Mouse (Mus musculus): ENCODE measurements at regions not wholly inside any gene's neighbourhood (a gene's known extent, or its start where the extent isn't known, plus 50 kb on each side); places are given as distances from the start of the nearest gene placed in this dataset.
"Not testable (repeated sequence)": the region's sequence is repeated elsewhere in the genome, so short reads cannot be mapped to it uniquely, and the experiment has no call there.

DNA sequence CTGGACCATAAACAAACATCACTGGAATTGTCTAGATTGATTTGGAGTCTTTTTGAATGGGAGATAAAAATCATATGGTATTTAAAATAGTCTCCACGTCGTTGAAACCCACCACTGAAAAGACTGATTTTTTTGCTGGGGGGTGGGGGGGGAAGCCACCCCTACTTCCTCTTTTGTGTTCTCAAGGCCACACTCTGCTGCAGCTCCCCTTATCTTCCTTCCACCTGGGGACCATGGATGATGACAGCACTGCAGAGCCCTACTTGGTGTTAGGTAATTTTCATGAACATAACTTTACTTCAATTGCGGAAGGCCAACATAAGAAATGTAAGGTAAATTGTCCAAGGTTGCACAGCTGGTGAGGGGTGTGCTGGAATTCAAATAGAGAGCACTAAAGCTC lies 232.4 kb upstream of the Vrk2 start:
- DNase-seq = no peak

DNA sequence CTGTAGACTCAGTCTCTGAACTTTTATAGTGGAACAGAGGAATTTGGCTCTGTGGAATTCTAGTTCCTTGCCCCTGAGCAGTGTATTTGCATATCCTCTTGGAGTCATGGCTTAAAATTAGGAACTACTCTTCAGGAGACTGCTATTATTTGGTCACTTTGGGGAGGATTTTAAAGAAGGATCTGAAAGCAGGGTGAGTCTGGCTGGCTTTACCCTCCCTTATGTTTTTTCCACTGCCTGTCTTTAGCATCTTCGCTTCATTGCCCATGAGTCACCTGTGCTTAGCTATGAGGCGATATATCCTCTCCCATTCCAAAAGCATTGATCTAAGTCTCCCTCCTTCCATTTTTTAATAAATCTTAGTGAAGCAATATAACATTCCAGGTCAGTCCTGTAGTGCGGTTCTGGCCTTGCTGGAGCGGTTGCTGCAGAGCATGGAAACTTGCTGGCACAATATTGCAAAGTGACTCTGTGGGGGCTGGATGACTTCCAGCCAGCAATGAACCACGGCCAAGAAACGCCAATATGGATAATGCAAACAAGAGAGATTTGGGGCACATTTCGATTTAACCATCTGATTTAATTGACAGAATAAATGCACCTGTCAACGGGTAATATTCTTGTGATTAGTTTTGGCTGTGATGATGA lies 230.4 kb upstream of the Vrk2 start:
- no peak for DNase-seq

DNA sequence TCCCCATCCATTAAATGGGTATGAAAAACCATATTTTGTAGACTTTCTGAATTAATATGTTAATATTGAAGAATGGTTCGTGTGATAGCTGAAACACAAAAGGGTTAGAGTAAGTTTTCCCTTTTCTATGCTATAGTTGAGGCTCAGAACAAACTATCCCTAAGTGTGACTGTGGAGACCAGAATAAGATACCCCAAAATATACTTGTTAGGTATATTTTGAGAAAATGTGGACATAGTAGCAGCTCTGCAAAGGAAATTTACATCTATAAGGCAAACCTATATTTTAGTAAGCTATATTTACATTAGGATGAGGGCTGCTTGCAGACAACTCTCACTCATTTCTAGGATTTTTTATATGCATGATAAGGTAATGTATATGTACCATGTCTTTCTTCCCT lies 227.3 kb upstream of the Vrk2 start:
- no peak for DNase-seq

DNA sequence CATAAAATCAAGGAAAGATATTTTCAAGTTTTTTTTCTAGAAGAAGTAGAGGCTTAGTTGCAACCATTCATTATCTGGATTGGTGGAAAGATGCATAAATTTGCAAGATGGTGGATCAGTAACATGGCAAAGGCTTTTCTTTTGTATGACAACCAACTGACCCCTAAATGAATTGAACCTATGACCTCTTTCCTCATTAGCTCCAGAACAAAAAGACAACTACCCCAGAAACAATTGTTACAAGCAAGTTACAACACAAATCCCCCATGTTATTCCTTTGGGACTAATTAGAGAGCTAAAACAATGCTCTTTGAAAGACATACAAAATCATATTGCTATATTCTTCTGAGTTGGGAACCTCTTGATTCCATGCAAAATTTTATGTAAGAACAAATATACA lies 223.5 kb upstream of the Vrk2 start:
- no peak for DNase-seq

DNA sequence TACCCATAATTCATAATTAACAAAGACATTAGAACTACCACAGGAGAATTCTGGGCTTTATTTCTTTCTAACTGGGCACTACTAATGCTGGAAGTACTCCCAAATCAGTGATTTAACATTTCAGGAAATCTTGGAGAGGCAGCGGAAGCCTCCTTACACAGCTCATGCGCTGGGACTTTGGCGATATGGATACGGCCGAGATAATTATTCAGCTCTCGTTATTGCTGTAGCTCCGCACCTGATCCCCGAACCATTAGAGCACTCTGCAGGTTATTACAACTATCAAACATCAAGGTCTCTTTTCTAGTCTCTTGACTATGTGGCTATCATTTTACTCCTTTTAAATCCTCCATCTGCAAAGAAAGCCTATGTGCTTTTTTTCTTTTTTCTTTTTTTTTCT lies 221.3 kb upstream of the Vrk2 start:
- no peak for DNase-seq

DNA sequence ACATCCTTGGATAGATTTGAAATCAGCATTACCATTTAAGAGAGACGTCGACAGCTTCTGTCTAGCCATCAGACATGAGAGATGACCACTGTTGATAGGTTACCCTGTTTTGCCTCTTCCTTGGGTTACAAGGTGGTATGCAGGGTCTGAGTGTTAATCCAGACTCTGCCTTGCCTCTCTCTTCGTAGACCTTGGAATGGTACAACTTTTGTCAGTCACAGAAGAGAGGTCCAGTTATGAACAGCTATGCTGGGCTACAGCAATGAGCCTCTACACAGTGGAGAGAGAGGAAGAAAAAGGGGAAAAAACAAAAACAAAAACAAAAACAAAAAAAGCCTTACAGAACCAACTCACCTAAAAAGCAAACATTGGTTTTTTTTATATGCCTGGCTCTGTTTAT lies 220.8 kb upstream of the Vrk2 start:
- no peak for DNase-seq

DNA sequence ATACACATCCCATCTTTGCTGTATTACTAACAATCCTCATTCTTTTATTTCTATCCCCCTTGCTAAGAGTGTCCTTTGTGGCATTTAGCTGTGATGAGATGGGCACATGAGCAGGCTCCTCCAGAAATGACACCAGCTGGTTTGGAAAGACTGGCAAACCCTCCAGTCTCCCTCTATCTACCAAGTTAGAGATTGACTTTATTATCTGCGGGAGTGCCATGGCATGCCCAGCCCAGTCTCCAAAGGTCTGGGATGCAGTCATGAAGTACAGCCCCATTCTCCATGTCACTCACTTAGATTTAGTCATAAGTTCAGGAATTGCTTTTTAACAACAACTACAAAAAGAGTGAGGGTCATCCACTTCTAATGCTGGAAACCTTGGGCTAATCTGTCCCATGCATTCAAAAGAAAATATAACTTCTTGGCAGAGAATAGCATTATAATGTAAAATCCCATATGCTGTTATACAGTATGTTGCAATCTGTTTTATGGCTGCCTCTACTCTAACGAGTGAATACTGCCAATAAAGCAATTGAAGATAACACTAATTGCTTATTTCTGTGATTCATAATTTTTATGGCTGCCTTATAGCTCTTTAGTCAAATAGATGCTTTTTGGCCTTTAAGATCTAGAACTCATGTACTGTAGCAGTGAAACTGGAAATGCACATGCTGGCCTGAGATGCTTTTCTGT lies 208.6 kb upstream of the Vrk2 start:
- no peak for DNase-seq

DNA sequence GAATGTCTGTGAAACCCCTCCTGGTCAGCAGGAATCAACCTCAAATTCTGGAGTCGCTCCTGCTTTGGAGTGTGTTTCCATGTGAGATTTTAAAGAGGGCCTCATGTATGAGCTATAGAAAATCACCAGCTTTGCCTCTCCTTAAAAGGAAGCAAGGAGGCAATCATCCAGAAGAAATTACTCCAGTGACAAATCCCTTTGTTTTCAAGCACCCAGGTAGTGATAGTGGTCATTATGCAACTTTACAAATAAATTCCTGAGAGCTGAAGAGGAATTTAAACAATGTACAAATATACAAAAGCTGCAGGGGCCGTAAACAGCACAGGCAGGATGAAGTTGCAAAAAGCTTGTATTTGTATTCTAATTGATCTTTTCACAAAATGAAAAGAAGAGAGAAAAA lies 206.5 kb upstream of the Vrk2 start:
- no peak for DNase-seq

DNA sequence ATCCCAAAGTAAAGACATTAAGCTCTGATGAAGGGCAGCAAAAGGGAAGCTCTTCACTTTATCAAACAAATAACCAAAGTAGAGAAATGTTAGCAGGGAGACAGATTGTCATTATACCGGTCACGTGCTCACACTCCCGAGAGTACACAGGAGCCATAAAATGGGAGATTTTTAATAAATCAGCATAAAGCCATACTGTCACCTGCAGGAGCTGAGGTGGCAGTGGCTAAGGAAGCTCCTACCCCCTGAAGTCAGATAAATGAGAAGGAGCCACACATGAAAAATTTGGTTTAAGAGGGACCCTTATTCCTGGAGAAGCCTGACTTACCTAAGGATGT lies 200.8 kb upstream of the Vrk2 start:
- DNase-seq = no peak

DNA sequence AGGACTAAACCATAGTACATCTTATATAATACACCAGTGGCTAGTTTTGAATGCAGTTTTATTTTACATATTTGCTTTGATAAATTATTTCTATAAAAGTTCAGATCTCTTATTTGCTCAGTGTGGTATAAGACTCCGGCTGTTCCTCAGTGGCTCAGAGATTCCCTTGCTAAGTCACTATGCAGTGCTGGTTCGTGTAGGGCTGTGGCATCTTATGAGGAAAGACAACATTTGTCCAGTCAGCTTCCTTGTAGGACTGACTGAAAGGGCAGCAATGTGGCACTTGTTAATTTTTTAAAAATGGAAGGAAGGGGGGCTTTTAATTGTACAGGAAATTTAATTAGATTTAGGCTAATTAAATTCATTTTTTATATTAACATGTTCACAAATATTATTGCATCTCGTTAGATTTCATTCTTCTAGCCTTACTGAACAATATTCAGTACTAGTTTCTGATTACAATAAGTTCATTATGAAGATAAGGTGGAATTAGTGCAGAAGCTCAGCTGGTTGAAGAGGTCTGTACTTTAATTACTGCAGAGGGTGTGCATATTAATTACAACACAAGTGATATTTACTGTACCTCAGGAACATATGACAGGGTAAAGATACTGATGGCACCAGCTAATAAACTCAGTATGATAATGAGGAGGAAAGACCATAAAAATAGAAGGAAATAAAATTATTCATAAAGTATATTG lies 200.3 kb upstream of the Vrk2 start:
- no peak for DNase-seq

DNA sequence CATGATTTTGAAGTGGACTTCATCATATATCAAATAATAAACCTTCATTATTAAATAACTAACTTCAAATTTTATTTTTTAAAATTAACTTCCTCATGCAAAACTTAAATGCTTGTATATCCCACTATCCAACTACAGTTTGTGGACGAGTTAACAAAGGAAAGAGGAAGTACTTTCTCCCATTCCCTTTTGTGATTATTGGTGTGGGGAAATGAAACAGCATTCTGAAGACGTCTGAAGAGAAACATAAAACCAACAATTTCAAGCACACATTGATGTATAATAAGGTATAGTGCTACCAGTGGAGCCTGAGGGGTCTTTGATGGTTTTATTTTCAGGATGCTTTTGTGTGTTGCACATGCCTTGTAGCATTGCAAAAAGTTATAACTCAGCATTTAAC lies 195.5 kb upstream of the Vrk2 start:
- DNase-seq = no peak

DNA sequence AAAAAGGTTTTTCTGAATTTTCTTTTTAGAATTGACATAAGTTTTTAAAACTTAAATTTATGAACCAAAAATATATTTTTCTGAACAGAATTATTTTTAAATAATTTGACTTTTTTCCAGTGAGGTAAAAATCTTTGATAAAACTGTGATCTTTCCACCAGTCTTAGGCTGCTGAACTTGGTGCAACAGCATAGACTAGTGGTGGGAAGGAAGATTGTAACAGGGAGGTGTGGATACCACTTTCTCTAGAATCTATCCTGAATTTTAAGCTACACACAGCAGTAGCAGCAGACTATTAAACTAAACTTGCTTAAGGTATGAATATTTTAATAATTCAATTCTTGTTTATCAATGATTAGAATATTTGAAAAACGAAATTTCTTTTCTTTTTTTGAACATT lies 191.4 kb upstream of the Vrk2 start:
- DNase-seq = peak; percentile 2 to 3

DNA sequence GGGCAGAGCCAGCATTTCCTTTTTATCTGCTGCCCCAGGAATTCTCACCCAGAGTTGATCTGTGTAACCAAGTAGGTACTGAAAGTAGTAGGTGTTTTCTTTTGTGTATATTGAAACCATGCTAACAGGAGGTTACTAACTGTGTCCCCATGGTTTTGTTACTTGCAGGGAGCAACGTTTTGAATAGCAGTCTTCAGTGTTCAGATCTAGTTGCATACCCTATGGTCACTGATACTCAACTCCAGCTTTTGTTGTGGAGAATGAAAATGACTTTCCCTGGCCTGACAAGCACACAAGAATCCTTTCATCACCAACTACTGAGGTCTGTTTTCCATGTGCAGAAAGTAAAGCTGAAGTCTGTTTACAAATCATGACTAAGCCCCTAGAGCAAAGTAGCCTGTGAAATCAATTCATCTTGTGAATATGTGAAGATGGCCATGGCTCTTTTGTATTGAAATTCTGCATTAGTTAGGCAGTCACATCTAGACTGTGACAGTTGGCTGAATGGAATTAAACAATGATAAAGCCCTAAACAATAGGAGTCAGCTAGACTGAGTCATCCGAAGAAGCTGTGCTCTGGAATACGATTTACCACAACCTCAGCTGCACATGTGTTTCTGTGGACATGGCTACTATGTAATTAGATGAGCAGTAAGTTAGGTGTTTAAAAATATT lies 179.5 kb upstream of the Vrk2 start:
- no peak for DNase-seq

DNA sequence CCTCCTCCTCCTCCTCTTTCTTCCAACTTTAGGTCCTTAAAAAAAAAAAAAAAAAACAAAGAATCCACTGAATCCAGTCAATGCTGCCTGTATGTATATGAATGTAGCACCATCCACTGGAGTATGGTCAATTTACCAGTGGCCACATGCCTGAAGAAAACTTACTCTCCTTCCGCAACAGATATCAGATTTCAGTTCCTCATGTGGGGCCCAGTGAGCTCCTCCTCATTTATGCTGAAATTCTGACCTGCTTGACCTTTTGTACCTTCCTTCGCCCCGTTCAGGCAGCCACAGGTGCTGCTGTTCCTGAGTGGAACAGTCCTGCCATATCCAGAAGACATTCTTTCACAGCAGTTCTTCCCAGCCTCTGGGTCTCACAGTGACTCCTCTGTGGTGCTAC lies 161.8 kb upstream of the Vrk2 start:
- DNase-seq = no peak

DNA sequence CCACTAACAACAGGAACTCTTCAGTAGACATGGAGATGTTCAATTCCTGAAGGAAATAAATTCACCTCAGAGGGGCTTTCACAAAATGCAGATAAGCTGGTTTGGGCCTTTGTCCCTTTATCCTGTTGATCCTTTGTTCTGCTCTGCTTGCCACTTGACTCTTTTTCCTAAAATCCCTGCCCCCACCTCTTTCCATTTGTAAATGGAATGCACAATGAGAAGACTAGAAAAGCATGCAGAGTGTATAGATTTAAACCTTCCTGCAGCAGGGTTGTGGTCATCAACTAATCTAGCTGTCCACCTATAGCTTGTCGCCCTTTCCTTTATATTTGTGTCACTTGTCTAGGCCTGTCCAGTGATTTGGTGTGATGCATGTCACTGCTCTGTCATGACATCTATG lies 159.8 kb upstream of the Vrk2 start:
- DNase-seq = no peak

DNA sequence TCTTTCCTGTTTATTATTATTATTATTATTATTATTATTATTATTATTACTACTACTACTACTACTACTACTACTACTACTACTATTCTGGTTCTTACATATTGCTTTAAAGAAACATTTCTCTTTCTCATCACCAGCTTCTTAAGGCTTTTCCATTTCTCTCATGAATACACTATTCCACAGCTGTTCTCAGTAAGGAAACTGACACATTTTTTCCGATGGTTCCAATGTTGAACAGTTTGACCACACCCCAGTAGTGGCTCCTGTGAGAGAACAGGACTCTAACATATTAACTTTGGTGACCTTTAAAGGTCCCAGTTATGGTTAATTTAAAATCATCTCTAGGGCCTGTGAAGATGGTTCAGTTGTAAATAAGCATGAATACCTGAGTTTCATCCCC lies 148.4 kb upstream of the Vrk2 start:
- no peak for DNase-seq

DNA sequence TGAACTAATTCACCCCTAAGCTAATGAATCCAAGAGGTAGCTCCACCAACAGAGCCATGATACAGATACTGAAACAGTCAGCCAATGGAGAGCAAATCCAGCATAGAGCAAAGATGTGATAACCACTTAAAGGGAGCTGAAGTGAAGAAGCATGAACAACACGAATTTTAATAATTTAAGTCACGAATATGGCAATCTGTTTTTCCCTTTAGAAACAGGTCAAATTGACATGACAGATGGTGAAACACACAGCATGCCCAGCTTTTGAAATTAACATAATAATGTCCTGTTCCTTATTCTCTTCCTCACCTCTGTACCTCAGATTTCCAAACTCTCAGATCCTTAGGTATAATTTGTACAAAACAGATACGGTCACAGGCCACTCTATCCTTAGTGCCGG lies 145.9 kb upstream of the Vrk2 start:
- no peak for DNase-seq

DNA sequence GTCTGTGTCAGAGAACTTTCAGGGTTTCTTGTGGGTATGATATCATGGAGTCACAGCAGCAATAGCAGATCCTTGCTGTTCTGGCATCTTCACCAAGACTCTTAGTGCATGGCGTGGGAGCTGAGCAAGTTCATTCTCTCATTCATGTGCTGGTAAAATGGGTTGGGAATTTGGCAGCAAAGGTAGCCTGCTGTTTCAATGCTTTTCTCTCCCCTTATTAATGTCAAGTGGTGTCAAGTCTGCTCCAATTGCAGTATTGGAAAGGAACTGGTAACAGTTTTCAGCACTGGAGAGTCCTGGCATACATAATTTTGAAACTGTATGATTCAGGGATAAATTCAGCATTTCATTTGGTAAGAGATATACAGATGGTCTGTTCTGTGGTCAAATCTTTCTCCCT lies 133.2 kb upstream of the Vrk2 start:
- DNase-seq = no peak

DNA sequence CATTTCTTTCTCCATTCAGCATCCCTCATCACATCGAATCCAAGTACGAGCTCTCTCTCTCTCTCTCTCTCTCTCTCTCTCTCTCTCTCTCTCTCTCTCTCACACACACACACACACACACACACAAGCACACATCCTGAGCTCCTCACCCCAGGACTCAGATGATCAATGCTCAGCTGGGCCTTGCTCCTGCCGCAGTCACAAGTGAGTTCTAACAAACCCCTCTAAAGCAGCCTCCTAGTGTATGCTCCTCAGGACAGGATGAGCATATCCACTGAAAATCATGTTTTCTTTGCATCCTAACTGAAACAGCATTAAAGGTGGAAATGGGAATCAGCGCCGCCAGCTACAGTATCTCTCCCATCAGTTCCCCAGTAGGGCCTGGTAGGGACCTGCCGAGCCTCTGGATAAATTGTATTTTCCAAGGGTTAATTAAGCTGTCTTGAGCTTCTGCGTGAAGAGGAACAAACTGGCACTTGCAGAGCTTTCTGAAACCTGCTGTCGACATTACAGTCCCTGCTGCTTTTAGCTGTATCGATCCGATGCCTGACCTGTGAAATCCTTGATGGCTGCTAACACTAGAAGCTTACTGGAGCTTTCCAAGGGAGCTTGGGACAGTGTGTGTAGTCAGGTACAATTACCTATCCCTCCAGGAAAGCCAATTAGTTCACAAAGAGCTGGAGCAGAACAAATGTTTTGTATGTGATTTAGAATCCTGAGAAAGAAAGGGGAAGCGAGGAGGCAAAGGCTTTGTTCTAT lies 131.3 kb upstream of the Vrk2 start:
- no peak for DNase-seq

DNA sequence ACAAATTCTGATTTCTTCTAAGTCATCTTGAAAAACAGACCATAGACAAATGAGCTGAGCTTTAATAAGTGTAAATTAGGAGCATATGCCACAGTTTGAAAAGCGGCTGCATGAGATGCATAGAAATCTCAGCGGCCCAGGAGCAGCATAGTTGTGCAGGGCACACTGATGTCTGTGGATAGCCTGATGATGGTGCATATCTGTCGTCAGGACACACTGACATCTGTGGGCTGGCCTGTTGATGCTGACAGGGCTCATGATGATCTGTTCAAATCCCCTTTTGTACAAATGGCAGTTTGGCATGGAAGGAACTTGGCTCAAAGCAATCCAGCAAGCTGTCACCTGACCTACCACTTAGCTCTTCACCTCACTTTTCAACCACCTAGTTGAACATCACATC lies 128.5 kb upstream of the Vrk2 start:
- DNase-seq = no peak

DNA sequence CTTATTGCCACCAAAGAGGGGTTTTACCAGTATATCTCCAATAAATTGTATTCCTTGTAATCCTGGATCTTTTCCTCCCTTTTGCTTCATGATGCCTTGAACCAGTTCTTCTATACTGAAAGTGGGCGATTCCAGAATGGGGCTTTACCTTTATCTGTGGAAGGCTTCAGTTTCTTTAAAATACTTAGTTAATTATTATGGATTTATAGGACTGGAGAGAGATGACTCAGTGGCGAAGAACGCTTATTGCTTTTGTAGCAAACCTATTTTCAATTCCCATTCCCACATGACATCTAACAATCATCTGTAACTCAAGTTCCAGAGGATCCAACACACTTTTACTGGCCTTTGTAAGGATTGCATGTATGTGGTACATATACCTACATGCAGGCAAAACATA lies 127.4 kb upstream of the Vrk2 start:
- DNase-seq = no peak

DNA sequence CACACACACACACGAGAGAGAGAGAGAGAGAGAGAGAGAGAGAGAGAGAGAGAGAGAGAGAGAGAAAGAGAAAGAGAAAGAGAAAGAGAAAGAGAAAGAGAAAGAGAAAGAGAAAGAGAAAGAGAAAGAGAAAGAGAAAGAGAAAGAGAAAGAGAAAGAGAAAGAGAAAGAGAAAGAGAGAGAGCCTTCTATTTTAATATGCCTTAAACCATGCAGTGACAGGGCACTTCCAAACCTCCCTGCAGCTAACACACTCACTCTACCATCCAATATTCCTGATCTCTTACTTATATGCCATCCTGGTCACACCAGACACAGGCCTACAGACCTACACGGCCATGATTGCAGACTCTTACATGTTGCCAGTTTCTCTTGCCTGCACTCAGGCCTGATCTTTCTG lies 117.4 kb upstream of the Vrk2 start:
- not testable (repeated sequence) for DNase-seq

DNA sequence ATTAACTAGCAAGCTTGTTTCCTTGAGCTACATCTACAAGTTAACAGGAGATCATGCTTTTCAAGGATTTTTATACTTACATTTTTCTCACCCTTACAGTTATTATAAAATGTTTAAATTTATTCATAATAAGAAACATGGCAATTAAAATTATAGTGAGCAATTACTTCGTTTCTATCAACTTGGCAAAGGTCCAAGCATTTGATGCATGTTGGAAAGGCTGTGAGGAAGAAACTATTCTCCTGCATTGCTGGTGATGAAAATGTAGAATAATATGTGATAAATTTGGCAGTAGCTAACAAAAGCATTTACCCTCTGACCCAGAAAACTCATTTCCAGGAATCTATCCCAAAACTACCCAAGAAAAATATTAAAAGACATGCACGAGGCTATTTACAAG lies 114.8 kb upstream of the Vrk2 start:
- no peak for DNase-seq

Data from B cell, adult 2 months (primary cell).